Mouse (Mus musculus): ENCODE data around the gene Pik3r3.

DNA sequence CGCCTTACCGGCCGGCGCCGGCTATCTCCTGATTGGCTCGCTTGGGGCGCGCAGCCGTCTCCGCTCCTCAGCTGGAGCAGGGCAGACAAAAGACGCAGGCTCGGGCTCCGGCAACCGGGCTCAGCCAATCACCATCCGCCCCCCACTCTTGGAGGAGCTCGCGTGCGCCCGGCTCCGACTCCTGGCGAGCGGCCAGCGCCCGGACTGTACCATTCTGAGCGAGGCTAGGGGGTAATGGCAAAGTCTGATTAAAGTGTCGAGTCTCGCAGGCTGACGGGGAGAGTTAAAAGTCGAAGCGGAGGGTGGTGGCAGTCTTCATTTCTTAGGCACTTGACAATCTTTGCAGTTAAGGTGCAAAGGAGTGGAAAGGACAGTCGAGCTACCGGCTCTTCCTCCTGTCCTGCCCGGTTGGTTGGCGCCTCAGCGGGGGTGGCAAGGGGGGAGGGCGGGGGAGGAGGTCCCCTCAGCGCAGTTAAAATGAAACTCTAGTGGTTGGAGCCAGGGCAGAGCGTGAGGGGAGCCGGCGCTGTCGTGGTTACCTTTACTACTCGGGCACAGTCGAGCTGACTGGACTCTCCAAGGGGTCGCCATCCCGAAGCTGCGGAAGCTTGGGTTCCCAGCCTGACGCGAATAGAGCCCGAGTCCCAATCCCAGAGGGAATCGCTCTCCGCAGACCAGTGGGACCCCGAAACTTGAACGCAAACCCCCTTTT, at the start of gene Pik3r3:
- no peak for TF ChIP-seq CTCF (IDR thresholded peaks at IDR 0.05; ENCODE audit: low read depth)
- peak; percentile 68 for TF ChIP-seq EP300 (IDR thresholded peaks at IDR 0.05; ENCODE audit: low read depth)
